Mouse (Mus musculus): Measurements from ENCODE around the gene Cdc6. TPM values are rescaled to one million over a fixed set of nuclear protein-coding genes. Genes with fewer than 3 reads are reported as not detected.
A peak's percentile ranks its signal among the peaks of the same experiment; 100 is the strongest.

The Cdc6 gene
- polyA plus RNA-seq, 1 experiment, result 24.1 TPM

DNA sequence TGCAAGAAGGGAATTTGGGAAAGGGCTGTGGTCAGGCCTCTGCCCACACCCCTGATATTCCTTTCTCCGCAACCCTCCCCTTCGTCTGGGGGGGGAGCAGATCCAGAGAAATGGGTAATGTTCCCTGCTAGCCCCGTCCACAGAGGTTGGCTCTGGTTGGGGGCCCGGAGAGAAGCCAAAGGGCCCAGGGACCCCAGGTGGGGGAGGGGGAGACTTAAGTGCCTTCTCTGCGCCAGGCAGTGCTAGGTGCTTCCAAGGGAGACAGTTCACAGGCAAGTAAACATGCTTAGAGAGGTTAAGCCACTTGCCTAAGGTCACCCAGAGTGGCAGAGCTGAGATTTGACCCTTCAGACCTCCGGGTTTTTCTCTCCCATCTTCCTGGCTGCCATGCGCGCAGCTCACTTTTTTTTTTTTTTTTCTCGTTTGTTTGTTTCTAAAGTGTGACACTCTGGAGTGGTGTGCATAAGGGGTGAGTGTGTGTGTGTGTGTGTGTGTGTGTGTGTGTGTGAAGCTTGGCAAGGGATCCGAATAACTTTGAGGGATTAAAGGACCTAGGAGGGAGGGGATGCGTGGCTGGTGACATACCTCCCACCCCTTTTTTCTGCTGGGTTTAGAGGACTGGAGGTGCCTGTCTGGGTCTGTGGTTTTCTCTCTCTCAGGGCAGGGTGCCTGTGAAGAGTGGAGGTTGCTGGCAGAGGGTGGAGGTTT, 37.5 kb downstream of the Cdc6 start:
- peaks cover 98% of the 10 kb centered on the region for H3K79me2 ChIP-seq (ENCODE audit: control insufficient read depth, insufficient read depth)
- TF ChIP-seq CEBPB (IDR thresholded peaks at IDR 0.05; ENCODE audit: low read depth), result no peak
- TF ChIP-seq MAX (IDR thresholded peaks at IDR 0.05), result no peak
- TF ChIP-seq USF1 (IDR thresholded peaks at IDR 0.05; ENCODE audit: low read depth), result no peak
- TF ChIP-seq MYOG (IDR thresholded peaks at IDR 0.05; ENCODE audit: control insufficient read depth, extremely low read depth, insufficient read length), result no peak
- no peak for TF ChIP-seq FOSL1 (IDR thresholded peaks at IDR 0.05; ENCODE audit: insufficient read depth, low read length, poor library complexity, severe bottlenecking)
- no peak for TF ChIP-seq CTCF (IDR thresholded peaks at IDR 0.05; ENCODE audit: control insufficient read depth, insufficient read depth, insufficient read length)
- no peak for TF ChIP-seq MYOD1 (IDR thresholded peaks at IDR 0.05; ENCODE audit: control insufficient read depth, insufficient read length, low read depth)
- H3K27me3 ChIP-seq (ENCODE audit: control insufficient read depth, insufficient read depth, insufficient read length), result no peaks in the 10 kb centered on the region
- peaks cover 10% of the 10 kb centered on the region for H3K36me3 ChIP-seq (ENCODE audit: control insufficient read depth, insufficient read depth)
- H3K4me3 ChIP-seq (ENCODE audit: insufficient read depth, poor library complexity, severe bottlenecking), result no peak overlapping the region
- H3K79me3 ChIP-seq (ENCODE audit: low read depth), result peaks cover 81% of the 10 kb centered on the region
- H3ac ChIP-seq (ENCODE audit: control insufficient read depth, insufficient read length, low read depth), result peak overlapping the region; percentile 51

DNA sequence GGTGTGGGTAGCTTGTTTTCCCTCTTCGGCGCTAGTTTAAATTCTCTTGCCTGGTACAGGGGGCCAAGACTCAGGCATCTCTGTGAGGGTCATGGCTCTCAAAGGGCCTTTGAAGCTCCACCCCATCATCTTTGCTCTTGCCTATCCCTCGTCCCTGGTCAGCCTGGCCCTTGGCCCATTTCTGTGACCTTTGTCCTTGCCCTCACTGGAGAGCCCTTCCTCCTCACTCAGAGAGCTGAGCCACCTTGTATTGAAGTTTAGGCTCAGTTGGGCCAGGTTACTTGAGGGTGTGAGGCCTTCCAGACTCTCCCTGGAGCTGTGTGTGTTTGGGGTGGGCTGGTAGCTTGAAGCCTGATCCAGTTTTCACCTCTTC, 38.0 kb downstream of the Cdc6 start:
- Histone ChIP-seq H3K79me2 (ENCODE audit: control insufficient read depth, insufficient read depth) (peaks cover 98% of the 10 kb centered on the region), H3ac (ENCODE audit: control insufficient read depth, insufficient read length, low read depth) (no peak overlapping the region), H3K79me3 (ENCODE audit: low read depth) (peaks cover 77% of the 10 kb centered on the region), H3K27me3 (ENCODE audit: control insufficient read depth, insufficient read depth, insufficient read length) (no peaks in the 10 kb centered on the region), H3K36me3 (ENCODE audit: control insufficient read depth, insufficient read depth) (peaks cover 10% of the 10 kb centered on the region), H3K4me3 (ENCODE audit: insufficient read depth, poor library complexity, severe bottlenecking) (no peak overlapping the region)
- TF ChIP-seq FOSL1 (IDR thresholded peaks at IDR 0.05; ENCODE audit: insufficient read depth, low read length, poor library complexity, severe bottlenecking) (no peak), CTCF (IDR thresholded peaks at IDR 0.05; ENCODE audit: control insufficient read depth, insufficient read depth, insufficient read length) (no peak), MYOD1 (IDR thresholded peaks at IDR 0.05; ENCODE audit: control insufficient read depth, insufficient read length, low read depth) (no peak), USF1 (IDR thresholded peaks at IDR 0.05; ENCODE audit: low read depth) (no peak), MYOG (IDR thresholded peaks at IDR 0.05; ENCODE audit: control insufficient read depth, extremely low read depth, insufficient read length) (no peak), MAX (IDR thresholded peaks at IDR 0.05) (no peak), CEBPB (IDR thresholded peaks at IDR 0.05; ENCODE audit: low read depth) (no peak)

DNA sequence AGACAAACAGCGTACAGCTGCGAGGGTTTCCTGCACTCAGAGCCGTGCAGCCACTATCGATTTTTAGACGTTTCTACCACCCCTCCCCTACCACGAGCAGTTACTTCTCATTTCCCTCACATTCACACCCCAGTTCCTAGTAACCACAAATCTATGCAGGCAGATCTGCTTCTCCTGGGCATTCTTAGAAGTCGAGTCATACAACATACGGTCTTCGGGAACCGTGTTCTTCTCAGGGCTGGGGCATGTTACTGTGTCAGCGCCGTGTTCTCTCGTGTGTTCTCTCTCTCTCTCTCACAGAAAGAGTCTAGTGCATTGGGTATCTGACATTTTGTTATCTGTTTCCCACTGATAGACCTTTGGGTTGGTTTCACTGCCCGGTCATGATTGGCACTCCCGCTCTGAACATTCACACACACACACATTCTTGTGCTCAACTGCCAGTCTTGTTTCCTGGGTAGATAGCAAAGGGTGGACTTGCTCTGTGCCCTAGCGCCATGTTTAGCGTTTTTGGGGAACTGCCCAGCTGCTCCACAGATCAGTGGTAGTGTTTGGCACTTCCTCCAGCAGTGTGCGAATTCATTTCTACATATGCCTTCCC, 40.5 kb downstream of the Cdc6 start:
- Histone ChIP-seq H3K79me2 (ENCODE audit: control insufficient read depth, insufficient read depth) (peaks cover 100% of the 10 kb centered on the region), H3ac (ENCODE audit: control insufficient read depth, insufficient read length, low read depth) (no peak overlapping the region), H3K36me3 (ENCODE audit: control insufficient read depth, insufficient read depth) (peaks cover 21% of the 10 kb centered on the region), H3K79me3 (ENCODE audit: low read depth) (peaks cover 77% of the 10 kb centered on the region), H3K27me3 (ENCODE audit: control insufficient read depth, insufficient read depth, insufficient read length) (no peaks in the 10 kb centered on the region), H3K4me3 (ENCODE audit: insufficient read depth, poor library complexity, severe bottlenecking) (no peak overlapping the region)
- TF ChIP-seq USF1 (IDR thresholded peaks at IDR 0.05; ENCODE audit: low read depth), result no peak
- no peak for TF ChIP-seq MYOG (IDR thresholded peaks at IDR 0.05; ENCODE audit: control insufficient read depth, extremely low read depth, insufficient read length)
- no peak for TF ChIP-seq MYOD1 (IDR thresholded peaks at IDR 0.05; ENCODE audit: control insufficient read depth, insufficient read length, low read depth)
- TF ChIP-seq FOSL1 (IDR thresholded peaks at IDR 0.05; ENCODE audit: insufficient read depth, low read length, poor library complexity, severe bottlenecking), result no peak
- no peak for TF ChIP-seq CEBPB (IDR thresholded peaks at IDR 0.05; ENCODE audit: low read depth)

DNA sequence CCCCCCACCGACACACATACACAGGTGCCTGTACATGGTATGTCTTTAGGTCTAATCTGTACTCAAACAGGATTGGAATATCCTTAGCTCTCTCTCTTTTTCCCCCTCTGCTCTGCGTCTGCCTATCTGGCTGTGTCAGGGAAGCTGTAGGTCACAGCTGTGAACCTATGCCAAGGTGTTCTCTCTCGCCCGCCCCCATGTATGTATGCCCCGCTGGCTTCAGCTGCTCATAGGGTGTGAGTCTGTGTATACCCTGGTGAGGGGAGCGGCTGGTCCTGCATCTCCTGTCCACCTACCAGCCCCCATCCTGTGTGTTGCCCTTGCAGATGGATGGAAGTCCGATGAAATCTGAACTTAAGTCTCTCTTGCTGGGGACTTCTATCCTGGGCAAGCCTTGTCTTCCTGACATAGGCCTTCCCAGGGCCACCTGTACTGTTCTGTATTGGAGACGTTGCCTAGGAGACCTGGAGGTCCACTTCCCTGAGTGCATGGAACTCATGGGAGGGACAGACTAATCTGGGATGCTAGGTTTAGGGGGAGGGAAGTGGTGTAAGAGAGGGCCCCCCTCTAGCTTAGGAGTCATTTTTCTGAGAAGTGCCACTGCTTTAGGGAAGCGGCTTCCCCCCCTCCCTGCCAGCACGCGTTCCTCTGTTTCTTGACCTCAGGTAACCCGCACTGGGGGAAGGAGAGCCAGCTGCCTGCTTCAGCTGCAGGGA, 41.8 kb downstream of the Cdc6 start:
- no peak overlapping the region for H3K4me3 ChIP-seq (ENCODE audit: insufficient read depth, poor library complexity, severe bottlenecking)
- H3K36me3 ChIP-seq (ENCODE audit: control insufficient read depth, insufficient read depth), result peaks cover 26% of the 10 kb centered on the region
- no peaks in the 10 kb centered on the region for H3K27me3 ChIP-seq (ENCODE audit: control insufficient read depth, insufficient read depth, insufficient read length)
- H3ac ChIP-seq (ENCODE audit: control insufficient read depth, insufficient read length, low read depth), result no peak overlapping the region
- H3K79me2 ChIP-seq (ENCODE audit: control insufficient read depth, insufficient read depth), result peaks cover 100% of the 10 kb centered on the region
- H3K79me3 ChIP-seq (ENCODE audit: low read depth), result peaks cover 74% of the 10 kb centered on the region
- TF ChIP-seq MYOD1 (IDR thresholded peaks at IDR 0.05; ENCODE audit: control insufficient read depth, insufficient read length, low read depth) (no peak), MAX (IDR thresholded peaks at IDR 0.05) (no peak), MYOG (IDR thresholded peaks at IDR 0.05; ENCODE audit: control insufficient read depth, extremely low read depth, insufficient read length) (no peak), USF1 (IDR thresholded peaks at IDR 0.05; ENCODE audit: low read depth) (no peak), CEBPB (IDR thresholded peaks at IDR 0.05; ENCODE audit: low read depth) (no peak), CTCF (IDR thresholded peaks at IDR 0.05; ENCODE audit: control insufficient read depth, insufficient read depth, insufficient read length) (no peak), FOSL1 (IDR thresholded peaks at IDR 0.05; ENCODE audit: insufficient read depth, low read length, poor library complexity, severe bottlenecking) (no peak)

DNA sequence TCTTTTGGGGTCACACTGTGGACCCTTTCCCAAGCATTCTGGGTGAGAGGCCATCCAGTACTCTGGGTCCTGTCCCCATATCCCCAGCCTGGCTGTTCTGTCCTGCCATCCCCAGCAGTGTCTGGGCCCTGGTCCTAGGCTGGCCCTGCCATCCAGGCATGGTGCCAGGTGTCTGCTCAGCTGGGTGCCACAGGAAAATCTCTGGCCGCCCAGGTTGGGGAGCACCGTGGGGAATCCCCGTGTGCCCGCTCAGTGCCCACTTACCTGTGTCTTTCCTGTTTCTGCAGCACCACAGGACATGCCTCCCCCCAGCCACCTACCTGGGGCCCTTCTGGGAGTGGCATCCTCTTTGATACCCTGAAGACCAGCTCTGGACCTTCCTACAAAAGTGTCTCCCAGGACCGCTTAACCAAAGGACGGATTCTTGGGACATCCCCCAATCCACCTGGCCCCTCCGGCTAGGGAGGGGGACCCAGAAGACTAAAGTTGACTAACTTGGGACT, 42.4 kb downstream of the Cdc6 start:
- Histone ChIP-seq H3K27me3 (ENCODE audit: control insufficient read depth, insufficient read depth, insufficient read length) (no peaks in the 10 kb centered on the region), H3K79me2 (ENCODE audit: control insufficient read depth, insufficient read depth) (peaks cover 100% of the 10 kb centered on the region), H3K79me3 (ENCODE audit: low read depth) (peaks cover 74% of the 10 kb centered on the region), H3ac (ENCODE audit: control insufficient read depth, insufficient read length, low read depth) (no peak overlapping the region), H3K4me3 (ENCODE audit: insufficient read depth, poor library complexity, severe bottlenecking) (no peak overlapping the region), H3K36me3 (ENCODE audit: control insufficient read depth, insufficient read depth) (peaks cover 29% of the 10 kb centered on the region)
- TF ChIP-seq MYOD1 (IDR thresholded peaks at IDR 0.05; ENCODE audit: control insufficient read depth, insufficient read length, low read depth) (no peak), FOSL1 (IDR thresholded peaks at IDR 0.05; ENCODE audit: insufficient read depth, low read length, poor library complexity, severe bottlenecking) (no peak), CEBPB (IDR thresholded peaks at IDR 0.05; ENCODE audit: low read depth) (no peak), USF1 (IDR thresholded peaks at IDR 0.05; ENCODE audit: low read depth) (no peak), MAX (IDR thresholded peaks at IDR 0.05) (no peak), CTCF (IDR thresholded peaks at IDR 0.05; ENCODE audit: control insufficient read depth, insufficient read depth, insufficient read length) (no peak), MYOG (IDR thresholded peaks at IDR 0.05; ENCODE audit: control insufficient read depth, extremely low read depth, insufficient read length) (no peak)
